In genomic region chr16:42910016-42910415, GRCm38 (mm10) we compare ENCODE assay signal across 9 mouse cellular contexts. TPM values are rescaled to one million over a fixed set of nuclear protein-coding genes. Genes with fewer than 3 reads are reported as not detected.
DNase-seq lines count a peak whose midpoint lies in the region; ATAC-seq and TF ChIP-seq lines count a peak whose summit lies in the region.
"Had no signal": no experiment of that assay in that cellular context is flagged by ENCODE, and none has a peak within 500 bp of the region (broad histone marks: within the 10 kb centered on the region; RNA-seq: fewer than 3 reads in every experiment).

No protein-coding gene starts in this region.

- WGBS in hindbrain, embryonic 16.5 days = 29% methylated on average over 4 of the region's 4 CpGs
- 46% methylated on average over 4 of the region's 4 CpGs for WGBS in hindbrain, embryonic 12.5 days
- WGBS in lung, embryonic 16.5 days = 26% methylated on average over 4 of the region's 4 CpGs

- no peaks in the 10 kb centered on the region for H3K27me3 ChIP-seq in hindbrain, embryonic 16.5 days (replicated peaks; ENCODE audit: control insufficient read depth, insufficient read depth, low read length)
- no peaks in the 10 kb centered on the region for H3K27me3 ChIP-seq in hindbrain, embryonic 12.5 days
- H3K27me3 ChIP-seq in lung, embryonic 16.5 days (ENCODE audit: control insufficient read depth, insufficient read depth, low read depth, low read length) = no peaks in the 10 kb centered on the region
- H3K27me3 ChIP-seq: liver, embryonic 15.5 days had no signal

- intact Hi-C loops in left cerebral cortex, postnatal 10 days (cut with DNase I) = loop anchor here (5.0 kb wide), 2 partner anchors 73 to 723 kb away; no protein-coding TSS in a partner anchor
- intact Hi-C loops in gastrocnemius, postnatal 36 days (cut with DNase I) = loop anchor here (5.0 to 10.0 kb wide), 2 partner anchors 633 to 685 kb away; no protein-coding TSS in a partner anchor

- H3K9me3 ChIP-seq in hindbrain, embryonic 16.5 days (ENCODE audit: control insufficient read depth, low read length) = no peaks in the 10 kb centered on the region
- H3K9me3 ChIP-seq in hindbrain, embryonic 12.5 days (replicated peaks) = no peaks in the 10 kb centered on the region
- H3K9me3 ChIP-seq in lung, embryonic 16.5 days (ENCODE audit: control insufficient read depth, low read length) = no peaks in the 10 kb centered on the region
- H3K9me3 ChIP-seq: liver, embryonic 15.5 days had no signal

- peak overlapping the region; percentile 1 for H3K4me2 ChIP-seq in hindbrain, embryonic 16.5 days (ENCODE audit: low read length)
- H3K4me2 ChIP-seq in hindbrain, embryonic 12.5 days (replicated peaks) = no peak overlapping the region
- peak overlapping the region; percentile 11; the same call in 1 of the 2 replicates for H3K4me2 ChIP-seq in lung, embryonic 16.5 days (ENCODE audit: low read depth, low read length)
- H3K4me2 ChIP-seq: liver, embryonic 15.5 days had no signal

- TF ChIP-seq POLR2A in embryonic fibroblast, embryonic 13.5 days (IDR thresholded peaks at IDR 0.05; ENCODE audit: low read depth, low read length) = no peak

- ATAC-seq in hindbrain, embryonic 16.5 days = no peak
- no peak for ATAC-seq in hindbrain, embryonic 12.5 days (ENCODE audit: low FRiP score)
- no peak for ATAC-seq in lung, embryonic 16.5 days (ENCODE audit: low read depth)

- no peak for TF ChIP-seq CTCF in embryonic fibroblast, embryonic 13.5 days (IDR thresholded peaks at IDR 0.05; ENCODE audit: borderline replicate concordance, insufficient read depth, low read length)

- H3K36me3 ChIP-seq in hindbrain, embryonic 16.5 days (ENCODE audit: control insufficient read depth, insufficient read depth, low read length) = no peaks in the 10 kb centered on the region
- no peaks in the 10 kb centered on the region for H3K36me3 ChIP-seq in hindbrain, embryonic 12.5 days
- no peaks in the 10 kb centered on the region for H3K36me3 ChIP-seq in lung, embryonic 16.5 days (ENCODE audit: control insufficient read depth, insufficient read depth, low read length)
- H3K36me3 ChIP-seq: liver, embryonic 15.5 days had no signal

- no peak overlapping the region for H3K9ac ChIP-seq in hindbrain, embryonic 16.5 days (ENCODE audit: low read depth, low read length)
- no peak overlapping the region for H3K9ac ChIP-seq in hindbrain, embryonic 12.5 days
- no peak overlapping the region for H3K9ac ChIP-seq in lung, embryonic 16.5 days (ENCODE audit: low read length)
- H3K9ac ChIP-seq: liver, embryonic 15.5 days had no signal

- no peak overlapping the region; the same call in 1 of the 2 replicates for H3K27ac ChIP-seq in hindbrain, embryonic 16.5 days (ENCODE audit: low read depth, low read length)
- H3K27ac ChIP-seq in hindbrain, embryonic 12.5 days = no peak overlapping the region
- peak overlapping the region; percentile 90 for H3K27ac ChIP-seq in embryonic fibroblast, embryonic 13.5 days (ENCODE audit: insufficient read depth, low read length)
- H3K27ac ChIP-seq in lung, embryonic 16.5 days (ENCODE audit: low read length) = no peak overlapping the region
- H3K27ac ChIP-seq: liver, embryonic 15.5 days had no signal

- peak; percentile 39 for DNase-seq in MEL-GATA-1-ER (ENCODE audit: extremely low read depth, low read depth)
- DNase-seq in embryo, embryonic 9.5 days (ENCODE audit: extremely low spot score) = no peak
- DNase-seq in left cerebral cortex, postnatal 10 days (ENCODE audit: extremely low spot score in 1 of 2, low spot score in 2 of 2) = no peak
- no peak for DNase-seq in gastrocnemius, postnatal 36 days

- H3K4me1 ChIP-seq in hindbrain, embryonic 16.5 days (ENCODE audit: control insufficient read depth, insufficient read depth, low read depth, low read length) = no peaks in the 10 kb centered on the region
- peaks cover 9% of the 10 kb centered on the region for H3K4me1 ChIP-seq in hindbrain, embryonic 12.5 days
- no peaks in the 10 kb centered on the region for H3K4me1 ChIP-seq in embryonic fibroblast, embryonic 13.5 days (ENCODE audit: control insufficient read depth, insufficient read depth, low read length)
- H3K4me1 ChIP-seq in lung, embryonic 16.5 days (replicated peaks; ENCODE audit: control insufficient read depth, insufficient read depth, low read length) = peaks cover 7% of the 10 kb centered on the region; the same call in 1 of the 2 replicates

- H3K4me3 ChIP-seq in hindbrain, embryonic 16.5 days (ENCODE audit: low read length) = no peak overlapping the region
- no peak overlapping the region for H3K4me3 ChIP-seq in hindbrain, embryonic 12.5 days
- no peak overlapping the region for H3K4me3 ChIP-seq in embryonic fibroblast, embryonic 13.5 days (ENCODE audit: insufficient read depth, low read length)
- H3K4me3 ChIP-seq in lung, embryonic 16.5 days (ENCODE audit: low read length) = no peak overlapping the region
- H3K4me3 ChIP-seq: liver, embryonic 15.5 days had no signal

RNA-seq across cellular contexts. Expression of gene Zbtb20, which starts 34.3 kb away (rescaled TPM):
- 46.6 and 53.3 TPM in 2 replicates for polyA plus RNA-seq in hindbrain, embryonic 16.5 days (2015; fragmentation: Nextera tagmentation; extraction: Ambion mirVana)
- polyA plus RNA-seq in hindbrain, embryonic 12.5 days (2016; fragmentation: Nextera tagmentation; extraction: Ambion mirVana) = 62.9 and 64.6 TPM in 2 replicates
- polyA plus RNA-seq in embryonic fibroblast, embryonic 13.5 days (2011; ENCODE audit: insufficient read length, low read depth, missing spikeins) = 13.7 and 15.4 TPM in 2 replicates
- 21.8 and 25.2 TPM in 2 replicates for polyA plus RNA-seq in lung, embryonic 16.5 days (2015; fragmentation: Nextera tagmentation; extraction: Ambion mirVana)
- total RNA-seq in left cerebral cortex, postnatal 10 days (2021) = 10 to 100 TPM; 41.7 to 50.4 TPM
- 10 to 100 TPM; 88.0 to 95.5 TPM for total RNA-seq in gastrocnemius, postnatal 36 days (2021)
